Mouse (Mus musculus) hindbrain, embryonic 12.5 days (tissue): ENCODE data around the gene Wipi1. TPM values are rescaled to one million over a fixed set of nuclear protein-coding genes. Genes with fewer than 3 reads are reported as not detected.
"Not testable (repeated sequence)": the region's sequence is repeated elsewhere in the genome, so short reads cannot be mapped to it uniquely, and the experiment has no call there.

Experiments used
- ATAC-seq: fragments of 200-750 bp; cut with Nextera tagmentation; 2 replicates; pipeline ENCODE4 v1.8.0; 2017; ENCODE audit warnings: moderate TSS enrichment; ENCODE audit not compliant: low FRiP score
- H3K27ac ChIP-seq: fragments of 300-500 bp; sonication (generic); 2 replicates; pipeline ENCODE4 v1.5.1; 2016; ENCODE audit warnings: mild to moderate bottlenecking
- H3K27me3 ChIP-seq: fragments of 300-500 bp; sonication (generic); 2 replicates; pipeline ENCODE4 v1.6.1; 2016; ENCODE audit warnings: mild to moderate bottlenecking
- H3K36me3 ChIP-seq: fragments of 300-500 bp; sonication (generic); 2 replicates; pipeline ENCODE4 v1.6.1; 2016; ENCODE audit warnings: mild to moderate bottlenecking
- H3K4me1 ChIP-seq: fragments of 300-500 bp; sonication (generic); 2 replicates; pipeline ENCODE4 v1.6.1; 2016
- H3K4me2 ChIP-seq: fragments of 300-500 bp; sonication (generic); replicated peaks from 2 replicates; pipeline ENCODE4 v1.6.1; 2016; ENCODE audit warnings: mild to moderate bottlenecking
- H3K4me3 ChIP-seq: fragments of 300-500 bp; sonication (generic); 2 replicates; pipeline ENCODE4 v1.5.1; 2016; ENCODE audit warnings: mild to moderate bottlenecking
- H3K9ac ChIP-seq: fragments of 300-500 bp; sonication (generic); 2 replicates; pipeline ENCODE4 v1.6.1; 2016; ENCODE audit warnings: mild to moderate bottlenecking, moderate library complexity
- H3K9me3 ChIP-seq: fragments of 300-500 bp; sonication (generic); replicated peaks from 2 replicates; pipeline ENCODE4 v1.6.1; 2016; ENCODE audit warnings: mild to moderate bottlenecking
- WGBS: fragments of 180-500 bp; shearing (Covaris S2); methylation state at CpG from one replicate; pipeline ENCODE4 v1.1.7; 2016; 5-methylcytosine and 5-hydroxymethylcytosine counted together
- polyA plus RNA-seq: library from polyadenylated mRNA; unstranded; fragments of >200 nt; fragmentation: Nextera tagmentation; extraction: Ambion mirVana; gene quantifications from 2 replicates; pipeline ENCODE4 v1.2.1, GENCODE M21; 2016

Gene Wipi1
- polyA plus RNA-seq, 1 experiment from 2014 or later = 25.1 TPM

GRCm38 (mm10) chr11:109641498-109642222, 29.9 kb upstream of the Wipi1 start:
- no peak for ATAC-seq
- no peaks in the 10 kb centered on the region for H3K9me3 ChIP-seq
- no peak overlapping the region for H3K4me3 ChIP-seq
- no peaks in the 10 kb centered on the region for H3K27me3 ChIP-seq
- no peaks in the 10 kb centered on the region for H3K4me1 ChIP-seq
- no peak overlapping the region for H3K9ac ChIP-seq
- no peaks in the 10 kb centered on the region for H3K36me3 ChIP-seq
- H3K27ac ChIP-seq = no peak overlapping the region
- WGBS = 76% methylated on average over 5 of the region's 5 CpGs
- H3K4me2 ChIP-seq = no peak overlapping the region

DNA sequence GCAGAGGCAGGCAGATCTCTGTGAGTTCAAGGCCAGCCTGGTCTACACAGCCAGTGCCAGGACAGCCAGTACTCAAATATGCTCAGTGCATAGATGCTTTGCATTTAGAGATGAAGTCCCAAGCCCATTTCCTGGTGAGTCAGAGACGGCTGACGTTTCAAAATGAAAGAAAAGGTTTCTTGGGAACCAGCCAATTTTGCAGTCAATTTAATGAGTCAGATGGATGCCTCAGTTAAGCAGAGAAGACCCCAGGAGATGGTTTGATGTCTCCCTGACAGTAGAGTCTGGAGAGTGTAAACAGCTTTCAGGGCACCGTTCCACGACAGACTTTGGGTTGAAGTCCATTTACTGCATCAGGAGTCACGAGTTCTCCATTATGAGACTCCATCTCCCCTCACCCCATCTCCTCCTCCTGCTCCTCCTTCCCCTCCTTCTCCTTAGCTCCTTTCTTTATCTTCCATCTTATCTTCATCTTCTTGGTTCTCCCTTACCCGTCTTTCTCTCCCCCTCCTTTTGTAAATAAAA, 24.2 kb upstream of the Wipi1 start:
- Histone ChIP-seq H3K4me1 (no peaks in the 10 kb centered on the region), H3K27ac (no peak overlapping the region), H3K4me3 (no peak overlapping the region), H3K9ac (no peak overlapping the region), H3K36me3 (no peaks in the 10 kb centered on the region), H3K4me2 (no peak overlapping the region), H3K9me3 (no peaks in the 10 kb centered on the region), H3K27me3 (no peaks in the 10 kb centered on the region)
- WGBS = 76% methylated on average over 6 of the region's 6 CpGs
- no peak for ATAC-seq

GRCm38 (mm10) chr11:109634928-109635327, 23.2 kb upstream of the Wipi1 start:
- no peak overlapping the region for H3K4me2 ChIP-seq
- H3K27ac ChIP-seq = no peak overlapping the region
- no peaks in the 10 kb centered on the region for H3K4me1 ChIP-seq
- no peaks in the 10 kb centered on the region for H3K36me3 ChIP-seq
- H3K9me3 ChIP-seq = no peaks in the 10 kb centered on the region
- H3K27me3 ChIP-seq = no peaks in the 10 kb centered on the region
- ATAC-seq = no peak
- no peak overlapping the region for H3K4me3 ChIP-seq
- WGBS = 77% methylated on average over 9 of the region's 9 CpGs
- no peak overlapping the region for H3K9ac ChIP-seq

GRCm38 (mm10) chr11:109629021-109629521, 17.3 kb upstream of the Wipi1 start:
- no peak overlapping the region for H3K27ac ChIP-seq
- WGBS = 70% methylated on average over 10 of the region's 10 CpGs
- H3K36me3 ChIP-seq = no peaks in the 10 kb centered on the region
- no peak overlapping the region for H3K9ac ChIP-seq
- no peak overlapping the region for H3K4me3 ChIP-seq
- no peak for ATAC-seq
- no peaks in the 10 kb centered on the region for H3K4me1 ChIP-seq
- no peaks in the 10 kb centered on the region for H3K27me3 ChIP-seq
- H3K9me3 ChIP-seq = no peaks in the 10 kb centered on the region
- no peak overlapping the region for H3K4me2 ChIP-seq

- ATAC-seq = no peak
- Histone ChIP-seq H3K4me1 (no peaks in the 10 kb centered on the region), H3K9me3 (no peaks in the 10 kb centered on the region), H3K27me3 (no peaks in the 10 kb centered on the region), H3K36me3 (no peaks in the 10 kb centered on the region), H3K27ac (no peak overlapping the region), H3K9ac (no peak overlapping the region), H3K4me2 (no peak overlapping the region), H3K4me3 (no peak overlapping the region)
- WGBS = 85% methylated on average over 3 of the region's 3 CpGs
Observed at GRCm38 (mm10) chr11:109628099-109628498, 16.3 kb upstream of the Wipi1 start.

GRCm38 (mm10) chr11:109627648-109628047, 15.9 kb upstream of the Wipi1 start:
- H3K4me2 ChIP-seq = no peak overlapping the region
- no peaks in the 10 kb centered on the region for H3K36me3 ChIP-seq
- H3K27me3 ChIP-seq = no peaks in the 10 kb centered on the region
- WGBS = 91% methylated on average over 4 of the region's 4 CpGs
- no peaks in the 10 kb centered on the region for H3K4me1 ChIP-seq
- no peak overlapping the region for H3K9ac ChIP-seq
- no peaks in the 10 kb centered on the region for H3K9me3 ChIP-seq
- H3K4me3 ChIP-seq = no peak overlapping the region
- ATAC-seq = no peak
- H3K27ac ChIP-seq = no peak overlapping the region

DNA sequence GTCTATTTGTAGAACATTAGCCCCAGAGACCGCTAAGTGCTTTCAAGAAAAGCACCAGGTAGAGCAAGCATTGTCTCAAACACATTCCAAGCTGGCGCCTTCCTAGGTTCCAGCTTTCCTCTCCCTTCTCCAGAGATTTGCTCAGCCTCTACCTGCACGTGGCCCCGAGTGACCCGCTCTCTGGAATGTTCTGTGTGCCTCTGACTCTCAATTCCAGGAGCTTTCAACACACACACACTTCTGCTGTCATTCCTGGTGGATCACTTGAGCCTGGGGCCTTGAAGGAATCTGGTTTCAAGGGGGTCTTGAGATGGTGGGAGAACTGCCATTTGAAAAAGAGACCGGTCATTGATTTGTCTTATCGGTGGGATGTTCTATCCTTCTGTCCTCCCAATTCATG, 11.5 kb upstream of the Wipi1 start:
- Histone ChIP-seq H3K27ac (no peak overlapping the region), H3K9me3 (no peaks in the 10 kb centered on the region), H3K36me3 (no peaks in the 10 kb centered on the region), H3K4me1 (0 out of 2 replicates have a peak, but pooled peaks cover 3% of the 10 kb centered on the region), H3K4me3 (no peak overlapping the region), H3K27me3 (no peaks in the 10 kb centered on the region), H3K9ac (no peak overlapping the region), H3K4me2 (no peak overlapping the region)
- no peak for ATAC-seq
- 84% methylated on average over 7 of the region's 7 CpGs for WGBS

- Histone ChIP-seq H3K36me3 (no peaks in the 10 kb centered on the region), H3K9ac (no peak overlapping the region), H3K4me1 (0 out of 2 replicates have a peak, but pooled peaks cover 3% of the 10 kb centered on the region), H3K27ac (no peak overlapping the region), H3K4me2 (peak overlapping the region; percentile 22; the same call in 1 of the 2 replicates), H3K9me3 (no peaks in the 10 kb centered on the region), H3K27me3 (no peaks in the 10 kb centered on the region), H3K4me3 (no peak overlapping the region)
- 45% methylated on average over 15 of the region's 15 CpGs for WGBS
- ATAC-seq = no peak
Observed at GRCm38 (mm10) chr11:109622518-109623037, 10.8 kb upstream of the Wipi1 start.

- no peak overlapping the region for H3K9ac ChIP-seq
- no peaks in the 10 kb centered on the region for H3K27me3 ChIP-seq
- 0 out of 2 replicates have a peak, but pooled peaks cover 3% of the 10 kb centered on the region for H3K4me1 ChIP-seq
- H3K4me2 ChIP-seq = no peak overlapping the region
- ATAC-seq = no peak
- H3K27ac ChIP-seq = no peak overlapping the region
- no peak overlapping the region for H3K4me3 ChIP-seq
- 15% methylated on average over 2 of the region's 2 CpGs for WGBS
- H3K9me3 ChIP-seq = no peaks in the 10 kb centered on the region
- H3K36me3 ChIP-seq = no peaks in the 10 kb centered on the region
Observed at GRCm38 (mm10) chr11:109621183-109621582, 9.4 kb upstream of the Wipi1 start.

- H3K4me1 ChIP-seq = 0 out of 2 replicates have a peak, but pooled peaks cover 3% of the 10 kb centered on the region
- ATAC-seq = no peak
- 87% methylated on average over 6 of the region's 6 CpGs for WGBS
- no peaks in the 10 kb centered on the region for H3K27me3 ChIP-seq
- no peaks in the 10 kb centered on the region for H3K36me3 ChIP-seq
- no peak overlapping the region for H3K9ac ChIP-seq
- no peaks in the 10 kb centered on the region for H3K9me3 ChIP-seq
- H3K4me3 ChIP-seq = no peak overlapping the region
- H3K27ac ChIP-seq = no peak overlapping the region
- H3K4me2 ChIP-seq = no peak overlapping the region
Observed at GRCm38 (mm10) chr11:109620356-109620755, 8.6 kb upstream of the Wipi1 start.

DNA sequence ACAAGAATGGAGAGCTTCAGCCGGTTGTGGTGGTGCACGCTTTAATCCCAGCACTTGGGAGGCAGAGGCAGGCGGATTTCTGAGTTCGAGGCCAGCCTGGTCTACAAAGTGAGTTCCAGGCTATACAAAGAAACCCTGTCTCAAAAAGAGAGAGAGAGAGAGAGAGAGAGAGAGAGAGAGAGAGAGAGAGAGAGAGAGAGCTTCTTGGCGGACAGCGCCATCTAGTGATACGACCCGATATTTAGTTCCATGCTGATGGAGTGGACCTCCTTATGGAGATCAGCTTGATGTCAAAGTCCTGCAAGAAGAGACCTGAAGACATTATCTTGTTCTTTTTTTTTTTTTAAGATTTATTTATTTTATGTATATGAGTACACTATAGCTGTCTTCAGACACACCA, 7.3 kb upstream of the Wipi1 start:
- H3K27me3 ChIP-seq, H3K4me1 ChIP-seq, H3K9ac ChIP-seq, H3K27ac ChIP-seq, H3K36me3 ChIP-seq, H3K4me3 ChIP-seq, ATAC-seq, H3K4me2 ChIP-seq, H3K9me3 ChIP-seq: not testable (repeated sequence)
- 33% methylated on average over 8 of the region's 8 CpGs for WGBS

DNA sequence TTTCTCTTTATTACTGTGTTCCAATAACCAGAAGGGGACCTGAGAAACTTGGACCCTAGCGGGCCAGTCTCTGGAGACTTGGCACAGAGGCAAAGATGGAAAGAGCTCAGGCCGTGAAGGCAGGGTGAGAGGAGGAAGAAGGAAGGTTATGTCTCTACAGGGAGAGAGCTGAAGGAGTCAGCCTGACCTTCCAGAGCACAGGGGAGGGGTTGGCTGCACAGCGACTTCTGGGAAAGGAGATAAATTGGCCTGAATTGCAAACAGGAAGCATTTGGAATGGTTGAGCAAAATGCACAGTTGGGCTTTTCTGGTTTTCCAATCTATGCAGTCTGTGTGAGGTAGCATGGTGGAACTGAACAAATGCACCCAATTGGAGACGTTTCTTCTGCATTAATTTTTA, 5.0 kb upstream of the Wipi1 start:
- no peaks in the 10 kb centered on the region for H3K9me3 ChIP-seq
- 65% methylated on average over 4 of the region's 4 CpGs for WGBS
- H3K4me2 ChIP-seq = no peak overlapping the region
- H3K4me1 ChIP-seq = 0 out of 2 replicates have a peak, but pooled peaks cover 4% of the 10 kb centered on the region
- no peaks in the 10 kb centered on the region for H3K27me3 ChIP-seq
- no peak overlapping the region for H3K9ac ChIP-seq
- no peak overlapping the region for H3K27ac ChIP-seq
- ATAC-seq = no peak
- no peaks in the 10 kb centered on the region for H3K36me3 ChIP-seq
- H3K4me3 ChIP-seq = no peak overlapping the region

DNA sequence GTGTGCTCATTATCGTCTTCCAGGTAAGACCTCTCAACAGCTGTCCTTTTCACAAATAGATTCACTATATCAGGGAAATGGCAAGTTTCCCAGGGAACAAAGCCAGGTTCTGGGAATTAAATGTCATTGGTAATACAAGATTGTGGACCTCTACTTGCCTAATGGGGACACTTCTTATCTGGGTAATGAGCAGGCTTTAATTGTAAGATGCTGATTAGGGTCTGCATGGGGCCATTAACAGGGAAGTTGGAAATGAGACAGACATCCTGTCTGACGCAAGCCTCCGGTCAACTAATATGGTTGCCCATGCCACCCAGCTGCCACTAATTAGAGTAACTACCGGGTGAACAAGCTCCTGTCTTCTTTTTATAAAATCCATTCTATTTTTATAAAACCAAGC, 4.6 kb upstream of the Wipi1 start:
- 0 out of 2 replicates have a peak, but pooled peaks cover 4% of the 10 kb centered on the region for H3K4me1 ChIP-seq
- WGBS = 84% methylated on average over 4 of the region's 4 CpGs
- H3K36me3 ChIP-seq = no peaks in the 10 kb centered on the region
- no peak overlapping the region for H3K27ac ChIP-seq
- H3K4me3 ChIP-seq = no peak overlapping the region
- no peak for ATAC-seq
- no peak overlapping the region for H3K4me2 ChIP-seq
- H3K9me3 ChIP-seq = no peaks in the 10 kb centered on the region
- no peak overlapping the region for H3K9ac ChIP-seq
- H3K27me3 ChIP-seq = no peaks in the 10 kb centered on the region
